Mouse (Mus musculus) gonadal fat pad, adult 2 months (tissue): ENCODE measurements at regions not wholly inside any gene's neighbourhood (a gene's known extent, or its start where the extent isn't known, plus 50 kb on each side); places are given as distances from the start of the nearest gene placed in this dataset.

Experiments used
- DNase-seq: peaks from one replicate; pipeline ENCODE4 v3.0.0-alpha.2; 2012; ENCODE audit warnings: low read depth

- no peak for DNase-seq
Observed at GRCm38 (mm10) chr14:58816540-58816876, 326.2 kb downstream of the 1700129C05Rik start.

- no peak for DNase-seq
Observed at GRCm38 (mm10) chr14:58815616-58816539, 326.8 kb downstream of the 1700129C05Rik start.

- no peak for DNase-seq
Observed at GRCm38 (mm10) chr14:58812585-58812984, 330.1 kb downstream of the 1700129C05Rik start.

- DNase-seq = no peak
Observed at GRCm38 (mm10) chr14:58801402-58801861, 341.3 kb downstream of the 1700129C05Rik start.

GRCm38 (mm10) chr14:58788190-58788945, 354.3 kb downstream of the 1700129C05Rik start:
- DNase-seq = peak; percentile 94

GRCm38 (mm10) chr14:58787618-58788017, 355.1 kb downstream of the 1700129C05Rik start:
- no peak for DNase-seq

GRCm38 (mm10) chr14:58786791-58787491, 355.8 kb downstream of the 1700129C05Rik start:
- DNase-seq = peak; percentile 89

GRCm38 (mm10) chr14:58783201-58783600, 359.5 kb downstream of the 1700129C05Rik start:
- DNase-seq = no peak

GRCm38 (mm10) chr14:58780306-58780705, 362.4 kb downstream of the 1700129C05Rik start:
- no peak for DNase-seq

- DNase-seq = no peak
Observed at GRCm38 (mm10) chr14:58778675-58779074, 364.0 kb downstream of the 1700129C05Rik start.

- DNase-seq = no peak
Observed at GRCm38 (mm10) chr14:58761291-58761690, 381.4 kb downstream of the 1700129C05Rik start.

- no peak for DNase-seq
Observed at GRCm38 (mm10) chr14:58759759-58760158, 382.9 kb downstream of the 1700129C05Rik start.

GRCm38 (mm10) chr14:58753781-58754180, 388.9 kb downstream of the 1700129C05Rik start:
- peak; percentile 8 for DNase-seq

GRCm38 (mm10) chr14:58753136-58753535, 389.6 kb downstream of the 1700129C05Rik start:
- DNase-seq = no peak

GRCm38 (mm10) chr14:58726418-58726817, 416.3 kb downstream of the 1700129C05Rik start:
- no peak for DNase-seq

- DNase-seq = no peak
Observed at GRCm38 (mm10) chr14:58714856-58715255, 427.8 kb downstream of the 1700129C05Rik start.

GRCm38 (mm10) chr14:58709861-58710260, 432.8 kb downstream of the 1700129C05Rik start:
- no peak for DNase-seq

- DNase-seq = no peak
Observed at GRCm38 (mm10) chr14:58709281-58709680, 433.4 kb downstream of the 1700129C05Rik start.

GRCm38 (mm10) chr14:58701765-58702164, 440.9 kb downstream of the 1700129C05Rik start:
- DNase-seq = no peak

- no peak for DNase-seq
Observed at GRCm38 (mm10) chr14:58691129-58691828, 451.4 kb downstream of the 1700129C05Rik start.

GRCm38 (mm10) chr14:58687814-58688213, 454.9 kb downstream of the 1700129C05Rik start:
- DNase-seq = no peak
